Mouse (Mus musculus) E14TG2a.4 (cell line): Measurements from ENCODE around the gene Pdzrn4.

Source experiments
- CTCF ChIP-seq: conservative IDR thresholded peaks from 2 replicates; pipeline ENCODE4 v1.5.1; 2014; ENCODE audit warnings: low read length
- NANOG ChIP-seq: IDR thresholded peaks from 2 replicates; pipeline ENCODE4 v1.6.1; 2014; ENCODE audit warnings: borderline replicate concordance, low read length, mixed read lengths
- POU5F1 ChIP-seq: IDR thresholded peaks from 2 replicates; pipeline ENCODE4 v1.6.1; 2014; ENCODE audit warnings: low read length, borderline replicate concordance

GRCm38 (mm10) chr15:92752578-92752977 lies 355.9 kb downstream of the Pdzrn4 start:
- TF ChIP-seq CTCF: no peak
- no peak for TF ChIP-seq NANOG
- no peak for TF ChIP-seq POU5F1
